Mouse (Mus musculus): ENCODE measurements at regions not wholly inside any gene's neighbourhood (a gene's known extent, or its start where the extent isn't known, plus 50 kb on each side); places are given as distances from the start of the nearest gene placed in this dataset.

GRCm38 (mm10) chr2:137635019-137635621 lies 518.7 kb upstream of the Jag1 start:
- ATAC-seq (replicated peaks; ENCODE audit: low read depth, poor library complexity, severe bottlenecking), result no peak

DNA sequence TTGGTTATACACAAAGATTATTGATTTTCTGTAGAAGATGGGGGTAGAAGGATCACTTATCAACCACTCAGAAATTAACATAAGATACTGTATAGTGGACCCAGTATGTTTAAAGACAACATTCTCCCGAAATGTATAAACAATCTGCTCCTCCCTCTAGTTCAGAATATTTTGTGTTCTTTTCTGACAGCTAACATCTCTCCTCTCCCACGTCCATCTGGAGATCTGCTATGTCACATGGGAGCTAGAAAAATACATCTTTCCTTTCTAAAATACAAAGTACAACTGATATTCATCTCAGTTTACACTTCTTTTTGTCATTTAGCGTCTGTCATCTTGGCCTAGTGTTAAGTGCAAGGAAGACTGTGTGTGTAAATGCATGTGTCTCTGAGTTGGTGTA lies 500.2 kb upstream of the Jag1 start:
- no peak for ATAC-seq (replicated peaks; ENCODE audit: low read depth, poor library complexity, severe bottlenecking)

- ATAC-seq (replicated peaks; ENCODE audit: low read depth, poor library complexity, severe bottlenecking), result no peak
These were observed 497.3 kb upstream of the Jag1 start for GRCm38 (mm10) chr2:137613791-137614190.

- ATAC-seq (replicated peaks; ENCODE audit: low read depth, poor library complexity, severe bottlenecking), result no peak
These were observed 492.1 kb upstream of the Jag1 start for GRCm38 (mm10) chr2:137608506-137608905.

DNA sequence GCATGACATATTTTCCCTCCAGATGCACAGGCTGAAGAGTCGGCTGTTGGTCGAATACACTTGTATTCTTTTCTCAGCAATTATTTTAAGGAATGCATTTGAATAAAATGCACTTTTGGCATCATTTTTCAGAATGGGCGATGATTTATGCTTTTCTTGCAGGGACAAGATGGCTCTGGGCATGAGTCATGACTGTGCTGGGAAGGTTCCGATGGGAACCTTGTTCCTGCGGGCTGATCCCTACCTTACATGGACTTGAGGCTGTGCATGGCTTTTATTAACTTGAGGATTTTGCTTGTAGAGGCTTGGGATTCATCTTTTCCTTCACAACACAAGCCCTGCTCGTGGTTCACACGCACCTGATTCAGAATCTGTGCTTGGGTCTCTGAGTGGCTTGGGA lies 481.7 kb upstream of the Jag1 start:
- no peak for ATAC-seq (replicated peaks; ENCODE audit: low read depth, poor library complexity, severe bottlenecking)

DNA sequence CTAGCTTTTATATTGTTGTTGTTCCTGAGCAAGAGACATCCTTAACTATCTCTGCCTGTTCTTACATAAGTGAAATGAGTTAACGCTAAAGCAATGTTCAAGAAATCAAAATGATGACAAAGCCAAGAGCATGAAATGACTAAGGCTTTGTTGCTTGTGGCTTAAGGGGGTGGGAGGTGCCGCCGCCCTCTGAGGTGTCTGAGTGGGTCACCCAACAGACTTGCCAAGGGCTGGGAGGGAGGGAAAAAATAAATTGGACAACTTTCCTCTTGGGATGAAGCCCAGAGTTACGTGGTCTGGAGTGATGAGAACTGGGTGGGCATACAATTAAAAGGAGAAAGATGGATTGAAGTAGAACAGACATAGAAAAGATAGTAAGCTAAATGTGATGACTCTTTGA lies 478.1 kb upstream of the Jag1 start:
- ATAC-seq (replicated peaks; ENCODE audit: low read depth, poor library complexity, severe bottlenecking), result no peak

- ATAC-seq (replicated peaks; ENCODE audit: low read depth, poor library complexity, severe bottlenecking), result no peak
These were observed 475.1 kb upstream of the Jag1 start for GRCm38 (mm10) chr2:137591551-137591950.

GRCm38 (mm10) chr2:137581491-137581890 lies 465.0 kb upstream of the Jag1 start:
- ATAC-seq (replicated peaks; ENCODE audit: low read depth, poor library complexity, severe bottlenecking), result no peak

- ATAC-seq (replicated peaks; ENCODE audit: low read depth, poor library complexity, severe bottlenecking), result no peak
These were observed 459.3 kb upstream of the Jag1 start for GRCm38 (mm10) chr2:137575750-137576149.

DNA sequence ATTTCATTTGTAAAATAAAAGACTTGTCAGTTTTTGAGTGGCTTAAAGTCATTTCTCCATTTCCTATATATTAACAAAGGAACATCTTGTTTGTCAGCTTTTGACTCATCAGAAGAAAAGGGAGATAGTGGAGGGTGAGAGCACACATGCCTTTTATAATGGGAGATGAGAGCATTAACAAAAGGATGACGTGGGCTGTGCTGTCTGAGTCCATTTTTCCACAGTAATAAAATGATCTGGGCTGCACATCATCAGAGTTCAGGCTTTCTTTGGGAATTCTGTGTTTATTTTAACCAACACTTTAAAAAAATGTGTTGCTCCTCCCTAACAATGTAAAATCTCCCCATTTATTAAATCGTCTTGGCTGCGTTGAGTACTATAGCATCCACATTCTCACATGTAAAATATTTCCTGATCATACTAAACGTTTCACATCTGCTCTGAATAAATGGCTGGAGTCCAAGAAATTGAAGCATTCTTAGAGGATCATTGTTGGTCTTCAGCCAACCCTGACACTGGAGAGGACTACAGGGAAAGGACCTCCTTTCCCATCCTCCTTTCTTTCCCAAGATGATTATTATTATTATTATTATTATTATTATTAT lies 458.5 kb upstream of the Jag1 start:
- no peak for ATAC-seq (replicated peaks; ENCODE audit: low read depth, poor library complexity, severe bottlenecking)

DNA sequence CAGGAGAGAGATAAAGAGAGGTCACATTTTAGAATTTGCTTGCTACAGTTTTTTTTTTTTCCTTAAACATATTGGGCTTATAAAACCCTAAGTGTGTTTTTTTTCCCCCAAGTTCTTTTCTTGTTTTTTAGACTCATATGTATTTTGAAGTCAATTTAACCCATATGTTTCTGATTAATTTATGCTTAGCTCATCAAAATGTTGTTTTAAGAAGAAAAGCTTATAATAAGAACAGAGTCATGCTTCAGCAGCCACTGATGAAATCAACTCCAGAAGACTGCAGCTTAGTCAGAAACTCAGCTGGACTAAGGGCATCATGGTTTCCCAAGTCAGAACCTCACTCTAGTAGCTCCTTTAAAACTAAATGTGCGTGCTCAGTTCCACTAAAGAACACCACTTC lies 454.7 kb upstream of the Jag1 start:
- ATAC-seq (replicated peaks; ENCODE audit: low read depth, poor library complexity, severe bottlenecking), result no peak

GRCm38 (mm10) chr2:137566619-137567018 lies 450.2 kb upstream of the Jag1 start:
- ATAC-seq (replicated peaks; ENCODE audit: low read depth, poor library complexity, severe bottlenecking), result no peak

- ATAC-seq (replicated peaks; ENCODE audit: low read depth, poor library complexity, severe bottlenecking), result no peak
These were observed 447.7 kb upstream of the Jag1 start for GRCm38 (mm10) chr2:137564064-137564624.

DNA sequence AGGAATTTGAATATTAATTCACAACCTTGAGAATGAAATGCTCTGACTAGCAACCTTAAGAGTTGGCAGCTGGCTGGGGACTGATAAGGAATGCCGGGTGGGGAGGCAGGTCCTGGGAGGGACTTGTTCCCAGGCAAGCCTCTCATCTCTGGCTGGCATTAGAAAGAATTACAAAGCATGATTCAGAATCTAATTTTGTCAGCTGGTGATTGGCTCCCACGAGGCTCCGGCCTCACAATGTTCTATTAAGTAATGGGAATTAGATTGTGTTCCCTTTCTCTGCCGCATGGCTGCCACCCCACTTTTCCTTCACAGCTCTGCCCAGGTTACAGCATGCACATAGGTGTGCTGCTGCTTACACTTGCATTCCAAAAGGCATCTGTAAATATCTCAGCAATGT lies 443.9 kb upstream of the Jag1 start:
- ATAC-seq (replicated peaks; ENCODE audit: low read depth, poor library complexity, severe bottlenecking), result no peak

DNA sequence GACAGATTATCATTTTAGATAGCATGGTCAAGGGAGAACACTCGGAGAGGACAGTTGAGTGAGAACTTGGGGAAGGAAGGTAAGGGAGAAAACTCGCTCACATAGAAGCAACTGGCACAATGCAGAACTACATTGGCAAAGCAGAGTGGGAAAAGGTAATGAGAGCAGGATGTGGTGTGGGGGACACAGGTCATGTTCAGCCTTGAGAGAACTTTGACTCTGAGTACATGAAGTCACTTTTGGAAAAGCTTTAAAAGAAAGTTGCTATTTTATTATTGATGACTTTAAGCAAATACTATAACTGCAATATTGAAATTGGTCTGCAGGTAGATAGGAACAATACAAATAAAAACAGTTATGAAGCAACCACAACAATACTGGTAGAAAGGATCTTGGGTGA lies 437.4 kb upstream of the Jag1 start:
- ATAC-seq (replicated peaks; ENCODE audit: low read depth, poor library complexity, severe bottlenecking), result no peak

GRCm38 (mm10) chr2:137536581-137536980 lies 420.1 kb upstream of the Jag1 start:
- no peak for ATAC-seq (replicated peaks; ENCODE audit: low read depth, poor library complexity, severe bottlenecking)

DNA sequence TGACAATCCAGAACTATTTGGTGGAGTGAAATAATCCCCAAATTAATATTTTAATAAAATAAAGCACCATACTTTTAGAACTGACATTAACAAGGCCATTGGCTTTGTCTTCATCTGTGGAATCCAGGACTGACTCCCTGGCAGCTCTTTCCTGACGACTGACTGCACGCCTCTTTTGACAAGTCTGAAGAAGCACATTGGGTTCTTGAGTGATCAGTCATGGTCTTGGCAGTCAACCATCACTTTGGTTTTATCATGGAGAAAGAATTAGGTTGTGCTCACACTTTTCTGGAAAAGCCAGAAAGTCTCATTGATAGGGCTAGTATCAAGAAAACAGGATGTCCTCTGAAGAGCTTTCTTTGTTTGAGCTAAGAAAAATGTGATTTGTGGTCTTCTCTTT lies 399.8 kb upstream of the Jag1 start:
- no peak for ATAC-seq (replicated peaks; ENCODE audit: low read depth, poor library complexity, severe bottlenecking)

DNA sequence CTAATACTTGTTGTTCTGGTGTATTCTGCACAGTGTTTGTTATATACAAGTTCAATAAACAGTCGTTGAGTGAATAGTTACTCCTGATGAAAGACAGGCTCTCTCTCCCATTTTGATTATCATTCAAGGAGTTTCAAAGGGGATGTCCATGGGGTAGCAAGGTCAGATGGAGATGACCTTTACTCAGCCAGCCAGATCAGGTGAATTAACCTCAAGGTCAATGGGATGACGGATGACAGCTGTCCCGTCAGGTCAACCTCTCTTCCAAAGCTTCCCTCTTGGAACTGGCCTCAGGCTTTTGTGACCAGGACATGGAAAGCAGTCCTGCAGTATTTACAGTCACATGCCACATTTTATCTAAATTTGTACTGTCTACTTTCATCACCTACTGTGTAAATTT lies 398.6 kb upstream of the Jag1 start:
- ATAC-seq (replicated peaks; ENCODE audit: low read depth, poor library complexity, severe bottlenecking), result no peak

DNA sequence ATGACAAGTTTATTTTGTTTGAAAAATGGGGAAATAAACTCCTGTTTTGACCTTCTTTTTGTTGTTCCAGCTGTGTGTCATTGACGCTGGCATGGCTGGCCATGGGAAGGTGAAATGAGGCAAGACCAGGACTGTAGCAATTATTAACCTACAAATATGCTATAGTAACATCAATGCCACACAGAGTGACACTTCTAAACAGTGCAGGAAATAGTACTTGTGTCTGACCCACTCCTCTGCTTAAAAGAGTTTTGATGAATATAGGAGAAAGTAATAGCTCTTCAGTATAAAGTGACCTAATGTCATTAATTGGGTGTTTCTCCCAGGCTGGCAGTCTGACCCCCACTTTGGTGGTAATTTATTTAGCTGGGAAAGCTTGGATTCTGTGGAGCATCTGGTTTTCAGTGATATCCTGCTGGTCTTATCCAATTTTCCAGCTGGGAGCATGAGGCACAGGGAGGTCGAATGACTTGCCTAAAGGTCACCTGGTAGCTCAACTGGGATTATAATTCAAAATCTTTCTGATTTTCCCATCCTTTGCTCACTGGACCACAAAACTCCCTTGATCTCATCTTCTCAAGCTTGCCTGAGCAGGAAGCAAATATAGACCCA lies 397.6 kb upstream of the Jag1 start:
- no peak for ATAC-seq (replicated peaks; ENCODE audit: low read depth, poor library complexity, severe bottlenecking)

DNA sequence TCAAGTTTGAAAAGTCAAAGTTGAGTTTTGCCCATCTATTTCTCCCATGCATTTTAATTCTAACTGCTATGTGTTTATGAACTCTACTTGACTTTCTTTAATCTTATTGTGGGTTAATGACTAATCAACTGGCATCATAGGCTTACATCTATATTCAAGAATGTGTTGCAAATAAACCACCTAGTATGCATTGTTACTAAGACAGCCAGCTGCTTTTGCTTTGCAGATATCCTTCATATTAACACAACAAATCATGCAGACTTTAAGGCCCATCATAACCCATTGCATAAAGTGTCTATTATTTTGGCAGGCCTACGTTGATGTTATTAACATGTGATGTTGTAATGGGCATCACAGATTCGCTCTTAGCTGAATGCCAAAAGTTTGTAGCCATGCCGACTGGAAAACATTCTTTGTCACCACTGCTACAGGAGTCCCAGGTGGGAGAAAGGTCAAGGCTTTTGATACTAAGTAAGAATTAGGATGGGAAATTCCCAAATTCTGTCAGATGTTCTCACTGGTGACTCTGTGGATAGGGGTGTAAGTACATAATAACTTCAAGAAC lies 394.3 kb upstream of the Jag1 start:
- ATAC-seq (replicated peaks; ENCODE audit: low read depth, poor library complexity, severe bottlenecking), result no peak

- ATAC-seq (replicated peaks; ENCODE audit: low read depth, poor library complexity, severe bottlenecking), result no peak
These were observed 384.8 kb upstream of the Jag1 start for GRCm38 (mm10) chr2:137501236-137501635.
